8 mouse cellular contexts compared by ENCODE assay signal in the genomic region with DNA sequence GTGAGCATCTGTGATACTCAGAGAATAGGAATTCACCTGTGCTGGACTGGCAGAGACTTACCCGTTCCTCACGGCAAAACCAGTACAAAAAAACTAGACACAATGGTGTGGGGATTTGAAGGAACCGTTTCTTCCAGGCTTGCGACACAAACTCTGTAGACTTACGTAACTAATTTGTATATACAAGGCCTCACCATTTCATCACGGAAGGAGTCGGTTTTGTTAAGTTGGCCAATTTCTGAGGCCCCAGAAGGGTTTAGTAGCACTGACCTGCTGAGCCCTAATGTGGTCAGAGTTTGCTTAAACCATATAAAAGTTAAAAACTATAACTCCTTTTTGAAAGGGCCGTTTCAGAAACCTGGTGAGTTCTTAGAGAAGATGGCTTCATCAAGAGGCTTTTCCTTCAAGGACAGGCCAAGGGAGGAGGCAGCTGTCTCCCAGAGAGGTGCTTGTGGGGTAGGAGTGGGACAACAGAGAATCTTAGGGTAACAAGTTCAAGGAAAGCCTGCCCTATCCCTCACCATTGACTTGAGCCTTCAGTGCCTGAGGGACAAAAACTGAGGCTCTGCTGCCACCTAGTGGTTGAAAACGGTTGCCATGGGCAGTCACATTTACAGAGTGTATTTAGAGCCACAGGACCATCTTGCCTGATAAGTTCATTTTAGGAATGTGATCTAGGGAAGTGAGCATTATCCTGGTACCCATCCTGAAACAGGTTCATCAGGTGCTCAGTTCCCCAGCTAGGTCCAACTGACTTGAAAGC.
DNase-seq lines count a peak whose midpoint lies in the region; ATAC-seq and TF ChIP-seq lines count a peak whose summit lies in the region.

No protein-coding gene starts in this region.

- no peak overlapping the region for H3K4me2 ChIP-seq in intestine, embryonic 15.5 days (replicated peaks)

- no peak overlapping the region for H3K9ac ChIP-seq in intestine, embryonic 15.5 days

- H3K4me3 ChIP-seq in gastrocnemius, adult 2 months, result no peak overlapping the region
- H3K4me3 ChIP-seq in intestine, embryonic 15.5 days (replicated peaks), result no peak overlapping the region
- H3K4me3 ChIP-seq in midbrain, embryonic 10.5 days, result no peak overlapping the region

- H3K4me1 ChIP-seq in intestine, embryonic 15.5 days (replicated peaks), result no peaks in the 10 kb centered on the region
- no peaks in the 10 kb centered on the region for H3K4me1 ChIP-seq in midbrain, embryonic 10.5 days

- H3K9me3 ChIP-seq in intestine, embryonic 15.5 days, result no peaks in the 10 kb centered on the region
- no peaks in the 10 kb centered on the region for H3K9me3 ChIP-seq in midbrain, embryonic 10.5 days (replicated peaks)

- WGBS in intestine, embryonic 15.5 days, result 71% methylated on average over 9 of the region's 9 CpGs
- WGBS in midbrain, embryonic 10.5 days, result 73% methylated on average over 9 of the region's 9 CpGs

- no peaks in the 10 kb centered on the region for H3K27me3 ChIP-seq in intestine, embryonic 15.5 days (replicated peaks)
- no peaks in the 10 kb centered on the region for H3K27me3 ChIP-seq in midbrain, embryonic 10.5 days (ENCODE audit: low read depth, poor library complexity, severe bottlenecking)

- DNase-seq in adipocyte (ENCODE audit: low spot score), result peak; percentile 84
- DNase-seq in cerebellum, postnatal 4 days (ENCODE audit: low spot score in 2 of 2), result peak; percentile 76 to 90
- DNase-seq in gastrocnemius, adult 2 months, result peak; percentile 80
- DNase-seq in left cerebral cortex, postnatal 14 days (ENCODE audit: low spot score in 2 of 2), result peak; percentile 78 to 93
- DNase-seq in midbrain, embryonic 10.5 days (ENCODE audit: low spot score), result peak; percentile 84
- peak; percentile 70 for DNase-seq in right cerebral cortex, postnatal 36 days (ENCODE audit: low spot score in 2 of 2)
- DNase-seq in urinary bladder, postnatal 4 days (ENCODE audit: low spot score in 2 of 2), result peak; percentile 63 to 87

- TF ChIP-seq CTCF in gastrocnemius, adult 2 months (IDR thresholded peaks at IDR 0.05), result peak; percentile 94

- intact Hi-C loops in gastrocnemius, adult 2 months (cut with DNase I), result loop anchor here (1.0 kb wide), 2 partner anchors 208 to 260 kb away; no protein-coding TSS in a partner anchor
- intact Hi-C loops in left cerebral cortex, postnatal 14 days (cut with DNase I), result loop anchor here (1.0 to 5.0 kb wide), 3 partner anchors 167 to 262 kb away; no protein-coding TSS in a partner anchor

- ATAC-seq in intestine, embryonic 15.5 days, result peak; percentile 79

- H3K27ac ChIP-seq in gastrocnemius, adult 2 months, result no peak overlapping the region
- no peak overlapping the region for H3K27ac ChIP-seq in intestine, embryonic 15.5 days
- no peak overlapping the region for H3K27ac ChIP-seq in midbrain, embryonic 10.5 days (replicated peaks)

- H3K36me3 ChIP-seq in intestine, embryonic 15.5 days, result no peaks in the 10 kb centered on the region
- H3K36me3 ChIP-seq in midbrain, embryonic 10.5 days, result no peaks in the 10 kb centered on the region
